Comparison of ENCODE assay signal across 18 mouse cellular contexts in the genomic region with DNA sequence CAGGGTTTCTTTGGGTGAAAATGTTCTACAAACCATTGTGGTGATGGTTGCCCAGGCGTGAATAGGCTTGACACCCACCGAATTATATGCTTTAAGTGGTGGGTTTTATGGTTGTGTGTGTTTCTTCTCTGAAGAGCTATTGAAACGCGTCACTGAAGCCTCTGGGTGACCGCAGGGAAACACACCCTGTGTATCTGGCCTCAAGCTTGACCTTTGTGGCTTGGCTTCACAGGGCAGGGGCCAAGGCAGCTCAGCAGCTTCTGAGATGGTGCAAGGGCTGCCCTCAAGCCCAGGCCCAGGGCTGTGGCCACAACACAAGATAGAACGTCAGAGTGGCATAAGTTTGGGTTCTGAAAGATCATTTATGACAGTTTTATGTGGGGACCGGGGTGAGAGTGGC.
DNase-seq lines count a peak whose midpoint lies in the region; ATAC-seq and TF ChIP-seq lines count a peak whose summit lies in the region.
"Had no signal": no experiment of that assay in that cellular context is flagged by ENCODE, and none has a peak within 500 bp of the region (broad histone marks: within the 10 kb centered on the region; RNA-seq: fewer than 3 reads in every experiment).

No protein-coding gene starts in this region.

- no peak overlapping the region for H3K4me3 ChIP-seq in hindbrain, embryonic 10.5 days
- H3K4me3 ChIP-seq in hindbrain, embryonic 14.5 days (replicated peaks; ENCODE audit: low read length), result no peak overlapping the region
- no peak overlapping the region for H3K4me3 ChIP-seq in lung, adult 2 months (replicated peaks; ENCODE audit: extremely low read depth, low read depth, low read length)
- H3K4me3 ChIP-seq in embryonic facial prominence, embryonic 10.5 days, result no peak overlapping the region
- H3K4me3 ChIP-seq in heart, embryonic 10.5 days, result no peak overlapping the region
- H3K4me3 ChIP-seq: hindbrain, embryonic 12.5 days; limb, embryonic 15.5 days; midbrain, embryonic 12.5 days had no signal

- H3K27me3 ChIP-seq in hindbrain, embryonic 10.5 days (ENCODE audit: insufficient read depth, poor library complexity, severe bottlenecking), result no peaks in the 10 kb centered on the region; the same call in 1 of the 2 replicates
- no peaks in the 10 kb centered on the region for H3K27me3 ChIP-seq in hindbrain, embryonic 14.5 days (ENCODE audit: control insufficient read depth, insufficient read depth, low read length)
- H3K27me3 ChIP-seq in embryonic facial prominence, embryonic 10.5 days (replicated peaks; ENCODE audit: low read depth, poor library complexity, severe bottlenecking), result peaks cover 49% of the 10 kb centered on the region
- H3K27me3 ChIP-seq in heart, embryonic 10.5 days (ENCODE audit: insufficient read depth, poor library complexity, severe bottlenecking), result peaks cover 31% of the 10 kb centered on the region
- H3K27me3 ChIP-seq: hindbrain, embryonic 12.5 days; limb, embryonic 15.5 days had no signal

- DNase-seq in hindbrain, embryonic 10.5 days (ENCODE audit: low spot score), result no peak
- DNase-seq in hindbrain, embryonic 14.5 days (ENCODE audit: low spot score), result no peak
- peak; percentile 40 for DNase-seq in lung, postnatal 36 days
- no peak for DNase-seq in lung, adult 2 months
- DNase-seq in embryonic facial prominence, embryonic 10.5 days (ENCODE audit: low spot score), result no peak
- DNase-seq in heart, embryonic 10.5 days (ENCODE audit: low spot score), result no peak
- DNase-seq in heart, postnatal 4 days, result no peak
- DNase-seq: embryo, embryonic 11 days; retina, postnatal 1 day; right cerebral cortex, postnatal 25 days; spleen, adult 18-20 months had no signal

- no peak for TF ChIP-seq POLR2A in lung, adult 2 months (IDR thresholded peaks at IDR 0.05; ENCODE audit: borderline replicate concordance, extremely low read depth, low read depth, low read length)

- WGBS in hindbrain, embryonic 10.5 days, result 69% methylated on average over 7 of the region's 7 CpGs
- WGBS in hindbrain, embryonic 14.5 days, result 84% methylated on average over 7 of the region's 7 CpGs
- 69% methylated on average over 7 of the region's 7 CpGs for WGBS in lung, adult 2 months
- WGBS in embryonic facial prominence, embryonic 10.5 days, result 82% methylated on average over 7 of the region's 7 CpGs
- WGBS in heart, embryonic 10.5 days, result 89% methylated on average over 7 of the region's 7 CpGs

- peak overlapping the region; percentile 54; the same call in 1 of the 2 replicates for H3K27ac ChIP-seq in hindbrain, embryonic 10.5 days
- H3K27ac ChIP-seq in hindbrain, embryonic 14.5 days, result no peak overlapping the region
- H3K27ac ChIP-seq in embryonic facial prominence, embryonic 10.5 days (replicated peaks), result peak overlapping the region; percentile 31; the same call in 1 of the 2 replicates
- no peak overlapping the region for H3K27ac ChIP-seq in heart, embryonic 10.5 days
- H3K27ac ChIP-seq: hindbrain, embryonic 12.5 days; limb, embryonic 15.5 days; liver, embryonic 14.5 days; midbrain, embryonic 12.5 days had no signal

- no peak for ATAC-seq in hindbrain, embryonic 14.5 days (ENCODE audit: low FRiP score)
- ATAC-seq: forebrain, embryonic 14.5 days; inflammation-experienced regulatory T-cells, adult 6 months had no signal

- no peak overlapping the region for H3K4me2 ChIP-seq in hindbrain, embryonic 14.5 days (replicated peaks)
- H3K4me2 ChIP-seq: heart, embryonic 11.5 days; hindbrain, embryonic 12.5 days; limb, embryonic 15.5 days; midbrain, embryonic 12.5 days had no signal

- TF ChIP-seq CTCF in lung, adult 2 months (IDR thresholded peaks at IDR 0.05; ENCODE audit: insufficient read depth, low read length), result no peak

- H3K36me3 ChIP-seq in hindbrain, embryonic 10.5 days, result no peaks in the 10 kb centered on the region
- no peaks in the 10 kb centered on the region for H3K36me3 ChIP-seq in hindbrain, embryonic 14.5 days (replicated peaks; ENCODE audit: control insufficient read depth, insufficient read depth)
- no peaks in the 10 kb centered on the region for H3K36me3 ChIP-seq in embryonic facial prominence, embryonic 10.5 days (replicated peaks)
- H3K36me3 ChIP-seq in heart, embryonic 10.5 days, result no peaks in the 10 kb centered on the region
- H3K36me3 ChIP-seq: hindbrain, embryonic 12.5 days; limb, embryonic 15.5 days; midbrain, embryonic 12.5 days had no signal

- H3K4me1 ChIP-seq in hindbrain, embryonic 10.5 days (replicated peaks), result peaks cover 45% of the 10 kb centered on the region
- peaks cover 9% of the 10 kb centered on the region for H3K4me1 ChIP-seq in hindbrain, embryonic 14.5 days (replicated peaks; ENCODE audit: control insufficient read depth, insufficient read depth, low read length)
- H3K4me1 ChIP-seq in lung, adult 2 months (ENCODE audit: control insufficient read depth, insufficient read depth, low read length), result no peaks in the 10 kb centered on the region
- H3K4me1 ChIP-seq in embryonic facial prominence, embryonic 10.5 days, result peaks cover 61% of the 10 kb centered on the region
- H3K4me1 ChIP-seq in heart, embryonic 10.5 days, result peaks cover 51% of the 10 kb centered on the region

- no peaks in the 10 kb centered on the region for H3K9me3 ChIP-seq in hindbrain, embryonic 10.5 days
- H3K9me3 ChIP-seq in hindbrain, embryonic 14.5 days (ENCODE audit: control insufficient read depth, low read length), result no peaks in the 10 kb centered on the region
- no peaks in the 10 kb centered on the region for H3K9me3 ChIP-seq in embryonic facial prominence, embryonic 10.5 days
- no peaks in the 10 kb centered on the region for H3K9me3 ChIP-seq in heart, embryonic 10.5 days
- H3K9me3 ChIP-seq: hindbrain, embryonic 12.5 days; limb, embryonic 15.5 days; midbrain, embryonic 12.5 days had no signal

- H3K9ac ChIP-seq in hindbrain, embryonic 14.5 days, result no peak overlapping the region
- H3K9ac ChIP-seq: hindbrain, embryonic 12.5 days; limb, embryonic 15.5 days; liver, embryonic 14.5 days; midbrain, embryonic 12.5 days had no signal

Comparison
In these comparisons a context has a peak if more than half of its experiments do, and no peak if none do; other contexts are left out.
1. H3K27ac ChIP-seq: peak in hindbrain, embryonic 10.5 days (single experiment) and embryonic facial prominence, embryonic 10.5 days (single experiment); none in hindbrain, embryonic 14.5 days (single experiment) and heart, embryonic 10.5 days (single experiment).